Mouse (Mus musculus): Measurements from ENCODE around the gene Cd36.
"Not testable (repeated sequence)": the region's sequence is repeated elsewhere in the genome, so short reads cannot be mapped to it uniquely, and the experiment has no call there.

Gene Cd36

GRCm38 (mm10) chr5:17888598-17888997 is at the start of gene Cd36:
Gene Cd36, minus strand, starts transcription at chr5:17888801.
- DNase-seq (ENCODE audit: low read depth, low spot score): no peak

- DNase-seq (ENCODE audit: low read depth, low spot score): no peak
Measured at GRCm38 (mm10) chr5:17934501-17934900, 45.9 kb upstream of the Cd36 start.

DNA sequence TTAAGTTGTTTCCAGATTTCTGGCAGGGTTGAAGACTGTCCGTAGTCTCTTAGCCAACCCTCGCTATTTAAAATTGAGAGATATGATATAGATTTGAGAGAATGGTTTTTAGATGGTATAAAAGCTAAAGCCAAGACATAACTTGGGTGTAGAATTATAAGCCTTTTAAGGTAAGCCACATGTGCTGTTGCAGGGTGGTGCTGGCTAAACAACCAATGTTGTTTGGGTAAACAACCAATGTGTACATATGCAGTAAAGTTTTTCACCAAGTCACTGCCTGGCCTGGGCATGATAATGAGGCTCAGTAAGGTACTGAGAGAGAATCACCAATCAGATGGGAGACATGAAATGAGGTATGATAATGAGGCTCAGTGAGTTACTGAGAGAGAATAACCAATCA is 43.0 kb upstream of the Cd36 start:
- not testable (repeated sequence) for DNase-seq (ENCODE audit: low read depth, low spot score)

DNA sequence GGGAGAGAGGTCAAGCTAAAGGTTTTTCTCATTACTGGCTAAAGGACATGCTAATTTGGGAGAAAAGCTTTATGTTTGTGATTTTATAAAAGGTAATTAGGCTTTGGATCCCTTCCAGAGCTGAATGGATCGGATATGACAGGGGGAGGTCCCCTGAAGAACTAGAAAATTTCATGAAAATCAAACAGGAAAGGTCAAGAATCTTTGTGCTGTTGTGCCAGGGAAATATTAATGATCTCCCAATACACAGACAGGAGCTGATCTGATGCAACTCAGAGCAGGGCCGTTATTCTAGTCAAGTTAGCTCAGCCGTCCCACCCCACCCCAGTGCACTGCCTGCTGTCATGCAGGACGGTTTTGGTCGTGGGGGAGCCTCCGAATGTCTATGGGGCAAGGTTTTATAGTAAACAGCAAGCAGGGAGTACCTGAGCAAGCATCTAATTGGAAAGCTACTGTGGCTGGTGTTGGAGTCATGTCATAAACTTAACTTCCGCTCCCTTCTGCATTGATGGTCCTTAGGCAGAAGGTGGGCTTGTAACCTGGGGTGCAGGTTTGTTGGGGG is 40.5 kb upstream of the Cd36 start:
- no peak for DNase-seq (ENCODE audit: low read depth, low spot score)

- DNase-seq (ENCODE audit: low read depth, low spot score): no peak
Measured at GRCm38 (mm10) chr5:17928471-17928870, 39.9 kb upstream of the Cd36 start.

DNA sequence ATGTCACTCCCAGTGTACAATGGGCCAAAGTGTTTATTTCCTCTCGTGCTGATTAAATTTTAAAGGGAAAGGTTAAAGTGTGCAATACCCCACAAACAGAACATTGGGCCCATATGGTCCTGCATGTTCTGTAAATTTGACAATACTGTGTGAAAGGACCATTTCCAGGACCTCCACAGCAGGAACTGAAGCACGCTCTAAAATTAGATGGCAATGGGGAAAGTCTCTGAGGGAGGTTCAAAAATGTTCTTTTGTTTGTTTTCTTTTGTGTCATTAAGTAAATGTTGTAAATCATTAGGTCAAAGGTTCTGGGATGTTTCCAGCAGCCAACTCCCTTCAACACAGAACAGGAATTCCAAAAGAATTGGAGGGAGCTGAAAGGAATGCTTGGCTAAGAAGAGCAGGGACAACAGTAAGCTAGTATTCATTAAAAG is 35.5 kb upstream of the Cd36 start:
- DNase-seq (ENCODE audit: low read depth, low spot score): no peak

DNA sequence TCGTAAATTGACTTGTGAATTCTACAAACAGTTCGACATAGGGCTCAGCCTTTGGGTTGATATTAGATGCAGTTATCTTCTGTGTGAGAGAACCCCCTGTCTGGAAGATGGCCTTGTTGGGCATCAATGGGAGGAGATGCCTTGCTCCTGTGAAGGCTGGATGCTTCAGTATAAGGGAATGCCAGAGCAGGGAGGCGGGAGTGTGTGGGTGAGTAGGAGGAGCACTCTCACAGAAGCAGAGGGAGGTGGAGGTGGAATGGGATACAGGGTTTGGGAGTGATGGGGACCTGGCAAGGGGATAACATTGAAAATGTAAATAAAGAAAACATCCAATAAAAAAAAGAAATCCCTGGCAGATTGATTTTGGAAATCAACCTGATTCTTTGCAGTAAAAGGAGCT is 35.0 kb upstream of the Cd36 start:
- no peak for DNase-seq (ENCODE audit: low read depth, low spot score)

DNA sequence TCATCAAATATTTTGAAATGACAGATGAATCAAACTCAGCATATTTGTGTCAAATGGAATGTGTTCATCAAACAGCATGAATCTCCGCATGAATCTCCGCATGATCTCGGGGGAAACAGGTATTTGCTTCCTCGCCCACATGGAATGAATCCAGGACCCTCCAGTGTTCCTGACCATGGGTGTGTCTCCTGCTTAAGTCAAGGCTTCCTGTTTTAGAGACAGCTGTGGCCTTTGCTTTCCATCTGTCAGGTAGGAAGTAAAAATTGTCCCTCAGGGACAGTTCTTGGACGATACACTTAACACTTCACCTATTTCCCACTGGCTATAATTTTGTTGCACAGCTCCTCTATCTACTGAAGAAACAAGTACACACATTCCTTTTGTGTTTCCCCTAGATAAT is 30.4 kb upstream of the Cd36 start:
- no peak for DNase-seq (ENCODE audit: low read depth, low spot score)

DNA sequence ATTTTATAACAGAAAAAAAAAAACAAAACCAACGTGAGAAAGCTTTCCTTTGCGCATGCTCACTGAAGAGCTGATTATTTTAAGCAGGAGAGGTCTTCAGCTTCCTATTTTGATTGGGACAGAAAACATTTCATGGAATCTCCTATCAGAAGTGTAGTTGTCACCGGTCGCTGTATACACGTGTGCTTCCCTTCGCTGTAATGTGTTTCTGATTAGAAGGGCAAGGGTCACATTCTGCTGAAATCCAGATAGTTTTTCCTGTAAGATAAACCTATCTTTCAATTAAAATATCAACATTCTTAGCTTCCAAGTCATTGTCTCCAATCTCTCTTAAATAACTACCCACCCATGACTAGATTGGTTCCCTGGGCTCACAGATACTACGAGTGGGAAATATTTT is 16.2 kb upstream of the Cd36 start:
- no peak for DNase-seq (ENCODE audit: low read depth, low spot score)

DNA sequence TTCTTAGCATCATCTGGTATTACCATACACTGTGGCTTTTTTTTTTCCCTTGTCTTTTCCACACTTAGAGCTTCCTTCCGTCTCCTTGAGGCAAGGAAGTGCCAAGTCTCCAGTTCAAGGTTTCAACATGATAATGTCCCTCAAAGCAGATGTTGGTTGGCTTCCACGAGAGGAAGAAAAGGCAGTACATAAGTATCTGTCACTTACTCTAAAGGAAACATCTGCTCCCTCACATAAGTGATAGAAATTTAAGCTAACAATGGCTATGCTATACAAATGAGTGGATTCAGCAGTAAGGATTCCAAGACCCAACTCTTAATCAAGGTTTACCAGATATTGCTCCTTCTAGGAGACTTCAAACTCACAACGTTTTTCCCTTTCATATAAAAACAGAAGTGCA is 10.3 kb upstream of the Cd36 start:
- DNase-seq (ENCODE audit: low read depth, low spot score): no peak

DNA sequence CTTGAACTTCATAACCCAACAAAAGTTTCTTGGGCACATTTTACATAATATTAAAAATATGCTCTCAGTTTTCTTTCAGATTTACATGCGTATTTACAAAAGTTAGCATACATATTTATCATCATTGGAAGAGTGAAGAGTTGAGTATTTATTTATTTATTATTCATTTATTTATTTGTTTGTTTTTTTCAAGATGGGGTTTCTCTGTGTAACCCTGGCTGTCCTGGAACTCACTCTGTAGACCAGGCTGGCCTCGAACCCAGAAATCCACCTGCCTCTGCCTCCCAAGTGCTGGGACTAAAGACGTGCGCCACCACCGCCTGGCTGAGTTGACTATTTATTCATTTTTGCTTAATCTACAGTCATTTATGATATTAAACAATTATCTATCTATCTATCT is 9.0 kb upstream of the Cd36 start:
- DNase-seq (ENCODE audit: low read depth, low spot score): not testable (repeated sequence)

GRCm38 (mm10) chr5:17893577-17894172 is 5.1 kb upstream of the Cd36 start:
- DNase-seq (ENCODE audit: low read depth, low spot score): no peak

- no peak for DNase-seq (ENCODE audit: low read depth, low spot score)
Measured at GRCm38 (mm10) chr5:17889291-17889690, 690 bp upstream of the Cd36 start.

GRCm38 (mm10) chr5:17886377-17886776 is 2.2 kb downstream of the Cd36 start:
- DNase-seq (ENCODE audit: low read depth, low spot score): no peak

DNA sequence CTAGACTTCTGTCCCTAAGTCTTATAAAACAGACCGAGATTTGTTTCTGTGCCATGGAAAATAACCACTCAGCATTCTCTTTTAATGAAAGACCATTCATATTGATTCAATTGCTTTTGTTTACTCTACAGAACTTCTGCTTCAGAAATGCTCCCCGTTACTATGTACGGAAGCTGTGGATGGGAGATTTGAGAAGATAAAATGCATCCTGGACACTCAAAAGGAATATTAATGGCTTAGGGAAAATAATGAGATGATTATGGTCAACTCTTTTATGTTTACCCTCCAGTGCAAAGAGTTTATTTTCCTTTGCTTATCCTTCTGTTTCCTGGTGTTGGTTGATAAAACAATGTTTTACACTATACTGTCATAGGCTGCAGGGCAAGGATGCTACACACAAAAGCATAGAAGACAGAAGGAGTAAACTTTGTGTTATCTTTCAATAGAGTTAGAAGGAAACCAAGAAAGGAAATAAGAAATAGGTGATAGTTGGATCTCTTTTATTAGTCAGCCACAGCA is 5.2 kb downstream of the Cd36 start:
- DNase-seq (ENCODE audit: low read depth, low spot score): no peak

DNA sequence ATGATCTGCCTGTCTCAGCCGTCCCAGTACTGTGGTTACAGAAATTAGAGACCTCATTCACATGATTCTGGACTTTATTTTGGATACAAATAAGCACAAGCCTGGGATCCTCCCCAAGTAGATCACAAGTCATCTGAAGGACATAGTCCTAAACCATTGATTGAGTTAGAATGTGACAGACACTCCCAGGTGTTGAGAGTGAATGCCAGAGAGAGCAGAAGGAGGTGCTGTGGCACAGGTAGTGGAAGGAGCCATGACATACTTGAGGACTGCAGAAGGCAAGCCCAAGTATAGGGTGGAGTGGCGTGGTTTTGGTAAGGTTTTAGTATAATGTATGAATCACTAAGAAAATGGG is 7.1 kb downstream of the Cd36 start:
- no peak for DNase-seq (ENCODE audit: low read depth, low spot score)

DNA sequence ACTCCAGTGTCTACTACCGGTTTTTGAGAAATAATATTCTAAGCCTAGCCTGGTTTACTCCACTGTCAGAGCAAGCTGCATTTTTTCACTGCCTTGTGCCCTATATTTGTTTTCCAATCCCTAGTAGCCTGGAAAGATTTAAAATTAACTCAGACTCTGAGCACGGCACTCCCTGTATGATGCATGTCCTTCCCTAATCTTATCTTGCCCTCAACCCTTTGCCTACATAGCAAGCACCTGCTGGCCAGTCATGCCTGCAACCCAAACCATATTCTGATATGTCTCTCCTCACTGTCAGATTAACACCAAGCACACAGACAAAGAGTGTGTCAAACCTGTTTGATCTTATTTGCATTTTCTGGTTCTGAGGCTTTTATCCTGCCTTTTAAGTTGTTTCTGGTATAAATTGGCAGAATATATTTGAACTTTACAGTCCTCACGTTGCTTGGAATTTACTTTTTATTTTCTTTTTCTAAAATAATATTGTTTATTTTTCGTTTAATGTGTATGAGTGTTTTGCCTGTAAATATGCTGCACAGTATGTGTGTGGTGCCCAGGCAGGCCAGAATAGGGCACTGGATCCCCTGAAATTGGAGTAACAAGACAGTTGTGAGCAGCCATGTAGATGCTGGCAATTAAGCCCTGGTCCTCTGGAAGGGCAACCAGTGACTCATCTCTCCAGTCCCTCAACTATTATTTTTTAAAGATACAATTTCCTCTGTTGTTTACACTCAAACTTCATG is 7.6 kb downstream of the Cd36 start:
- DNase-seq (ENCODE audit: low read depth, low spot score): no peak

DNA sequence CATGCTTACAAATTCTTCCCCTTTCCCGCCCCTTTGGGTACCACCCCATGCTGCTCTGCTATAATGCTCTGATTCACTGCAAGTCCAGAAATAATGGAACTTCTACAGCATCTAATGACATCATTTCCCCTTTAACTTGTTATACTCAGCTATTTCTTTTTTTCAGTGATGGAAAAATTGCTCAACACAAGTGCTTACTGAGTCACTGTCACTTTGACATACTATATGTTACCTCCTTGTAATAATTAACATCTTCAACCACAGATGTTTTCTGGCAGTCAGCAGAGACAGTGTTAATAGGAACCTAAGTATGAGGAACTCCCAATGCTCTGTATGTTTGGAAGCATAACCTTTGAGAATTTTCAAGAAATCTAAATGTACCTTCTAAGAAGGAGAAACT is 8.7 kb downstream of the Cd36 start:
- DNase-seq (ENCODE audit: low read depth, low spot score): no peak

- no peak for DNase-seq (ENCODE audit: low read depth, low spot score)
Measured at GRCm38 (mm10) chr5:17877044-17877443, 11.6 kb downstream of the Cd36 start.

GRCm38 (mm10) chr5:17876637-17877036 is 12.0 kb downstream of the Cd36 start:
- no peak for DNase-seq (ENCODE audit: low read depth, low spot score)

GRCm38 (mm10) chr5:17874335-17874734 is 14.3 kb downstream of the Cd36 start:
- DNase-seq (ENCODE audit: low read depth, low spot score): no peak

DNA sequence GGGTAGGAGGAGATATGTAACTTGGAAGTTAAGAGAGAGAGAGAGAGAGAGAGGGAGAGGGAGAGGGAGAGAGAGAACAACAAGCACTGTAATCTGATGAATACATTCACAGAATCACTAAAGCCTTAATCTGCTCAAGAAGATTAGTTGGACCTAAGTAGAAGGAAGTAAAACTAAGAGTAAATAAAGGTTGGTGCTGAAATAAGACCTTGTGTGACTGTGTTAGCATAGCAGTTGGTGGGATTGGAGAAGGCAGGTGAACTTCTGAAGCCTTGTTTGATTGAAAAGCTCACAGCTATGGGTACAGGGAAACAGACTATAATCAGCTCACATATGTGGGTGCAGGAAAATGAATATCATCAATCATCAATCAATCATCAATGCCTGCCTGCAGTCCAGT is 23.2 kb downstream of the Cd36 start:
- no peak for DNase-seq (ENCODE audit: low read depth, low spot score)

GRCm38 (mm10) chr5:17863085-17863484 is 25.5 kb downstream of the Cd36 start:
- no peak for DNase-seq (ENCODE audit: low read depth, low spot score)
